Mouse (Mus musculus): Measurements from ENCODE around the gene Rfx2. TPM values are rescaled to one million over a fixed set of nuclear protein-coding genes. Genes with fewer than 3 reads are reported as not detected.

Rfx2 gene
- polyA plus RNA-seq, 1 experiment from 2014 or later, result 3.6 TPM

DNA sequence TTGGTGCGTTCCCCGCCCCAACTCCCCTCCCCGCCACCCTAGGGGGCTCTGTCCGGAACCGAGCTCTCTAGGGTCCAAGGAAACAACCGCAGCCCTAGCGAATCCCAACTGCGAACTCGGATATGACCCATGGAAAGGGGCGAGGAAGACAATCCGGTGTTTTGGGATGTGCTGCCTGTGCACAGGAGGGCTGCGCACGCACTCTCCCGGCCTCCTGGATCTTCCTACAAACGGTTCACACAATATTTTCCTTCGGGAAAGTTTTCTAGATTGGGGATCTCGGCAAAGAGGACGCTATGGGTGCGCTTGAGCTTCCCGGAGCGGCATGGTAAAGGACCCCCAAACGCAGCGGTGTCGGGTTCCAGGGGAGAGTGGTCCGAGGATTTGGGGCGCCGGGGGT, 1.0 kb downstream of the Rfx2 start:
- Histone ChIP-seq H3K4me3 (ENCODE audit: low read depth, low read length) (peak overlapping the region; percentile 73), H3K27me3 (ENCODE audit: insufficient read depth, low read length) (peaks cover 6% of the 10 kb centered on the region; the same call in 1 of the 2 replicates), H3K36me3 (replicated peaks; ENCODE audit: insufficient read depth, low read length) (no peaks in the 10 kb centered on the region), H3K4me1 (ENCODE audit: insufficient read depth) (peaks cover 30% of the 10 kb centered on the region), H3K4me2 (ENCODE audit: low read depth, low read length) (peak overlapping the region; percentile 87), H3K9ac (replicated peaks) (peak overlapping the region; percentile 73), H3K27ac (ENCODE audit: low read depth) (peak overlapping the region; percentile 51; the same call in 1 of the 2 replicates), H3K9me3 (ENCODE audit: low read length) (no peaks in the 10 kb centered on the region)
- DNase-seq (peak; percentile 45), ATAC-seq (no peak)
- TF ChIP-seq EP300 (IDR thresholded peaks at IDR 0.05; ENCODE audit: low read depth) (no peak), CTCF (IDR thresholded peaks at IDR 0.05; ENCODE audit: low read depth) (no peak)
- 2% methylated on average over 27 of the region's 27 CpGs for WGBS (ENCODE audit: insufficient replicate concordance)

DNA sequence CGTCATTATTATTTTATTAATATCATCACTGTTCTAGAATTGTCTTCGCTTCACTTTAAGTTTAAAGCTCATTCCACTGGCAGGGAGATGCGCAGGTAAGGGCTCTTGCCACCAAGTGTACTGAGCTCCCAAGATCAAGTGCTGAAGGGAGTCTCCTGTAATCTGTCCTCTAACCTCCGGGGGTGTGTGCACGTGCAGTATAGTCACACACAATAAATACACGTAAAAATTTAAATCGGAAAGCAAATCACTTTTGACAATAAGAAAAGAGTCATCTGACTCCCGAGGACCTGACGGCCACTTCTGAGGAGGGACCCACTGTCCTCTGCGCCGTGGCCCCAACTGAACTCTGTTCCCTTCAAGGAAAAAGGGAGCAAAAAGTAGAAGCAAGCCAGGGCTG, 1.6 kb downstream of the Rfx2 start:
- WGBS (ENCODE audit: insufficient replicate concordance), result 37% methylated on average over 11 of the region's 11 CpGs
- Histone ChIP-seq H3K4me1 (ENCODE audit: insufficient read depth) (peaks cover 33% of the 10 kb centered on the region), H3K36me3 (replicated peaks; ENCODE audit: insufficient read depth, low read length) (no peaks in the 10 kb centered on the region), H3K27ac (ENCODE audit: low read depth) (peak overlapping the region; percentile 35; the same call in 1 of the 2 replicates), H3K27me3 (ENCODE audit: insufficient read depth, low read length) (peaks cover 6% of the 10 kb centered on the region; the same call in 1 of the 2 replicates), H3K9me3 (ENCODE audit: low read length) (no peaks in the 10 kb centered on the region), H3K9ac (replicated peaks) (peak overlapping the region; percentile 73), H3K4me3 (ENCODE audit: low read depth, low read length) (peak overlapping the region; percentile 73), H3K4me2 (ENCODE audit: low read depth, low read length) (peak overlapping the region; percentile 87)
- TF ChIP-seq CTCF (IDR thresholded peaks at IDR 0.05; ENCODE audit: low read depth) (no peak), EP300 (IDR thresholded peaks at IDR 0.05; ENCODE audit: low read depth) (no peak)
- no peak for ATAC-seq
- no peak for DNase-seq

DNA sequence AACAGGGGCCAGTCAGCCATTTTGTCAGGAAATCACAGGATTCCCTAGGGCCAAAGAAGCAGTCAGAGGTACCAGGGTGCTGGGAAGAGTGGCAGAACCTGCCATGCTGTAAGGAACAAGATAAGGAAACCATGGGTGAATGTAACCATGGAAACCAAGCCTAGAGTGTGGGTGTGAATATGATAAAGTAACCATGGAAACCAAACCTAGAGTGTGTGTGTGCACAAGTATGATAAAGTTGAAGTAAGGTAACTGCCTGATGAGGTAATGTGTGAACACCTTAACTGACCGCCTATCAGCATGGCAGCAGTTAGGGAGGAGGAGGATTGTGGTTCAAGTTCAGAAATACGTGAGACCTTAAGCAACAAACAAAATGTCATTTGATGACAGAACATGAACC, 4.1 kb downstream of the Rfx2 start:
- H3K27ac ChIP-seq (ENCODE audit: low read depth), result no peak overlapping the region; the same call in 1 of the 2 replicates
- ATAC-seq (peak; percentile 26), DNase-seq (no peak)
- TF ChIP-seq EP300 (IDR thresholded peaks at IDR 0.05; ENCODE audit: low read depth), result peak; percentile 97
- TF ChIP-seq CTCF (IDR thresholded peaks at IDR 0.05; ENCODE audit: low read depth), result no peak
- no peaks in the 10 kb centered on the region for H3K36me3 ChIP-seq (replicated peaks; ENCODE audit: insufficient read depth, low read length)
- no peak overlapping the region for H3K4me3 ChIP-seq (ENCODE audit: low read depth, low read length)
- peaks cover 6% of the 10 kb centered on the region; the same call in 1 of the 2 replicates for H3K27me3 ChIP-seq (ENCODE audit: insufficient read depth, low read length)
- H3K9ac ChIP-seq (replicated peaks), result no peak overlapping the region
- 55% methylated on average over 2 of the region's 2 CpGs for WGBS (ENCODE audit: insufficient replicate concordance)
- H3K4me2 ChIP-seq (ENCODE audit: low read depth, low read length), result peak overlapping the region; percentile 87
- peaks cover 33% of the 10 kb centered on the region for H3K4me1 ChIP-seq (ENCODE audit: insufficient read depth)
- H3K9me3 ChIP-seq (ENCODE audit: low read length), result no peaks in the 10 kb centered on the region

DNA sequence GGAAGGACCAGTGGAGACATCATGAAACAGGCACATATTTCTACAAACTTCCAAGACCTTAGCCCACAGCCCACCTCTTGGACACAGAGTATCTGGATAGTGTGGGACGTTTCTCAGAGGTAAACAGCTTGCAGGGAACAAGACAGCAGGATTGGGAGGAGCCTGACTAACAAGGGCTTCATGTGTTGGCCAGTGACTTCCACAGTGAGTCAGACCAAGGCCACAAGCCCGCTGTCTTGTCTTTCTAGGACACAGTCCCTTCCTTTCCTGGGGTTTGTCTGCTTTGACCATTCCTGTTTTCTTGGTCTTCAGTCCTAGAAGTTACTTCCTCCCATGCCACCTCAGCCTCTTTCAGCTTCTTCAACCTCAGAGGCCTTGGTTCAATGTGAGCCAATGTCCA, 7.5 kb downstream of the Rfx2 start:
- Histone ChIP-seq H3K9ac (replicated peaks) (no peak overlapping the region), H3K27ac (ENCODE audit: low read depth) (no peak overlapping the region), H3K4me1 (ENCODE audit: insufficient read depth) (peaks cover 24% of the 10 kb centered on the region), H3K4me3 (ENCODE audit: low read depth, low read length) (no peak overlapping the region), H3K9me3 (ENCODE audit: low read length) (no peaks in the 10 kb centered on the region), H3K27me3 (ENCODE audit: insufficient read depth, low read length) (0 out of 2 replicates have a peak, but pooled peaks cover 3% of the 10 kb centered on the region), H3K4me2 (ENCODE audit: low read depth, low read length) (no peak overlapping the region), H3K36me3 (replicated peaks; ENCODE audit: insufficient read depth, low read length) (no peaks in the 10 kb centered on the region)
- ATAC-seq, result no peak
- DNase-seq, result no peak
- WGBS (ENCODE audit: insufficient replicate concordance), result 72% methylated on average over 2 of the region's 2 CpGs
- no peak for TF ChIP-seq CTCF (IDR thresholded peaks at IDR 0.05; ENCODE audit: low read depth)
- no peak for TF ChIP-seq EP300 (IDR thresholded peaks at IDR 0.05; ENCODE audit: low read depth)

DNA sequence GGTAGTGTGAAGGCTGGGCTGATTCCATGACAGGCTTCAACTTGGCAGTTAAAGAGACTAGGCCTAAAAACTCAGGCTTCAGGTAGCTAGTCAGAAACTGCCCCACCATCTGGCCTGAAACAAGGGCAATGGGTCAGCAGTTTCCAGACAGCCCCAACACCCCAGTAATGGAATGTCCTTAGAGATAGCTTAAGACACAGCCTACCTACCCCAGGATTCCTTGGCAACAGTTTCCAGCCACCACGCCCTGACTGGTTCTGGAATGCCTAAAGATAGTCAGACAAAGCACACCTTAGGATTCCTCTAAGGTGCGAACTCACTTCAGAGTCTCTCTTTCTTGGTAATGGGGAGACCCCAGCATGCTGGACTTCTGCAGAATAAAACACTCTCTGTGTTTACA, 8.4 kb downstream of the Rfx2 start:
- ATAC-seq (no peak), DNase-seq (no peak)
- H3K27me3 ChIP-seq (ENCODE audit: insufficient read depth, low read length), result no peaks in the 10 kb centered on the region
- 84% methylated on average over 2 of the region's 2 CpGs for WGBS (ENCODE audit: insufficient replicate concordance)
- H3K9ac ChIP-seq (replicated peaks), result no peak overlapping the region
- no peak for TF ChIP-seq CTCF (IDR thresholded peaks at IDR 0.05; ENCODE audit: low read depth)
- TF ChIP-seq EP300 (IDR thresholded peaks at IDR 0.05; ENCODE audit: low read depth), result no peak
- no peaks in the 10 kb centered on the region for H3K36me3 ChIP-seq (replicated peaks; ENCODE audit: insufficient read depth, low read length)
- H3K4me2 ChIP-seq (ENCODE audit: low read depth, low read length), result no peak overlapping the region
- no peak overlapping the region for H3K4me3 ChIP-seq (ENCODE audit: low read depth, low read length)
- no peaks in the 10 kb centered on the region for H3K9me3 ChIP-seq (ENCODE audit: low read length)
- no peak overlapping the region for H3K27ac ChIP-seq (ENCODE audit: low read depth)
- H3K4me1 ChIP-seq (ENCODE audit: insufficient read depth), result peaks cover 21% of the 10 kb centered on the region

DNA sequence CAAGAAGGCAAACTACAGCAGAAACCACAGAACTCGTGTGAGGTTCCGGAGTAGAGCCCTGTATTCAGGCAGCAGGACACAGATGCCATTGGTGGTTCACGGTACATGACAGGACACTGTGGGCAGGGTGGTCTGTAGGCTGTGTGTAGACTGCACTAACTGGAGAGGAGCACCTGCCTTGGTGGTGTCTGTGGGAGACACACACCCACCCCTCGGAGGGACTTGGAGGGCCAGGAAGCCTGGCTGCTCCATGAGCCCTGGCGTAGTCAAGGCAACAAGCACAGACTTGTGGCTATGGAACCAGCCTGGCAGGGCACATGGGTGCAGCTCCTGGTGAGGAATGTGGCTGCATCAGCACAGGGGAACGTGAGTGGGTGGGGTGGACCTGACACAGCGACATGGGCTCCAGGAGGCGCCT, 11.1 kb downstream of the Rfx2 start:
- no peak for DNase-seq
- peak; percentile 67 for ATAC-seq
- no peaks in the 10 kb centered on the region for H3K27me3 ChIP-seq (ENCODE audit: insufficient read depth, low read length)
- no peak overlapping the region for H3K4me3 ChIP-seq (ENCODE audit: low read depth, low read length)
- TF ChIP-seq EP300 (IDR thresholded peaks at IDR 0.05; ENCODE audit: low read depth) (no peak), CTCF (IDR thresholded peaks at IDR 0.05; ENCODE audit: low read depth) (no peak)
- H3K4me1 ChIP-seq (ENCODE audit: insufficient read depth), result peaks cover 6% of the 10 kb centered on the region; the same call in 1 of the 2 replicates
- H3K4me2 ChIP-seq (ENCODE audit: low read depth, low read length), result no peak overlapping the region
- H3K36me3 ChIP-seq (replicated peaks; ENCODE audit: insufficient read depth, low read length), result no peaks in the 10 kb centered on the region
- WGBS (ENCODE audit: insufficient replicate concordance), result 58% methylated on average over 8 of the region's 8 CpGs
- H3K9me3 ChIP-seq (ENCODE audit: low read length), result no peaks in the 10 kb centered on the region
- no peak overlapping the region for H3K9ac ChIP-seq (replicated peaks)
- H3K27ac ChIP-seq (ENCODE audit: low read depth), result no peak overlapping the region
